Mouse (Mus musculus): ENCODE data around the gene Stk40. TPM values are rescaled to one million over a fixed set of nuclear protein-coding genes. Genes with fewer than 3 reads are reported as not detected.
"Not testable (repeated sequence)": the region's sequence is repeated elsewhere in the genome, so short reads cannot be mapped to it uniquely, and the experiment has no call there.

Gene Stk40
- total RNA-seq, 2 experiments from 2014 or later = 74.6 to 80.1 TPM

- no peak for DNase-seq
- intact Hi-C loops (cut with DNase I) = no loop called here
Observed at GRCm38 (mm10) chr4:126150949-126151320, 47.2 kb downstream of the Stk40 start.

DNA sequence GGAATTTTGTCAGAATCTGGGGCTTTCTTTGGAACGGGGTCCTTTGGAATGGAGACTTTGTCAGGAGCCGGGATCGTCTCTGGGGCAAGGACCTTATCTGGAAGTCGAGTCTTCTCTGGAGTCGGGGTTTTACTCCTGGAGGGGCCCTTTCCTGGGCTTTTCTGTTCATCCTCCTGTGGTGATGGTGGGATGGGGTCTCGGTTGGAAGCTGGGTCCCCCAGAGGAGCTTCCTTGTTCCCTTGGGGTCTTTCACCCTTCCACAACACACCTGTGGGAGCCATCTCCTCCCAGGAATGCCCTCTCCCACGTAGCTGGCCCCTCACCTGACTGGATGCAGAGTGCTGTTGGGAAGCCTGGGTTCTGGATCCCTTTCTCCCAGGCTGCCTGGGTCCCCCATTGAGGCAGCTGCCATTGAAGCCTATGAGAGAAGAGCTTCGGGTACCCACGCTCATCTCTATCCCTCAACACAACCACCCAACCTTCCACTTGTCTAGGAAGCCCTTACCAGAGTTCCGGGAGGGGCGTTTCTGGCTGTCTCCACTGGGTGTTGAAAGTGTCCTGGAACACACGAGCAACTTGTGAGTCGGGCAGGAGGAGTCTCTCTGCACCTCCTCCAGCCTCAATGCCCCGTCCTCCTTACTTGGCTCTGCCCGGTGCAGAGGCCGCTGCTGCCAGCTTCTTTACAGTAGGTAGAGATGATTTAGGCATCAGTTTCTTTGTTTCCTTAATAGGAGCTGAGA is 48.1 kb downstream of the Stk40 start:
- DNase-seq = peak in 1 of 2 experiments; percentile 13
- intact Hi-C loops (cut with DNase I) = no loop called here

DNA sequence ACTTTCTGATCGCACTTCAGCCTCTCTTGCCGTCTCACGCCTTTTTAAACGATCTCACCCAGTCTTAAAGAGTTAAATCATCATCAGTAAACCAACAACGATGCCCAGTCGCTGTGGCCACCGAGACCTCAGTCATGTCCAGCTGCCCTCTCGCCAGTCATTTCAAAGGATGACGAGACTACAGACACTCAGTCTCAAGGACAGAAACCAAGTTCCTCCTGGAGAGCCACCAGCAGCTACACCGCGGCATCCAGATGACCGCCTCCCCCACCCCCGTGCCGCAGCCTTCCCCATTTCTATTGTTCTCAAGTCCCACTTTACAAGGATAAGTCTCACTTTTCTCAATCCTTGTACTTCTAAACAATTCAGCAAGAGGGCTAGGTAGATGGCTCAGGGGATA is 49.1 kb downstream of the Stk40 start:
- intact Hi-C loops (cut with DNase I) = no loop called here
- DNase-seq = peak in 1 of 2 experiments; percentile 11

DNA sequence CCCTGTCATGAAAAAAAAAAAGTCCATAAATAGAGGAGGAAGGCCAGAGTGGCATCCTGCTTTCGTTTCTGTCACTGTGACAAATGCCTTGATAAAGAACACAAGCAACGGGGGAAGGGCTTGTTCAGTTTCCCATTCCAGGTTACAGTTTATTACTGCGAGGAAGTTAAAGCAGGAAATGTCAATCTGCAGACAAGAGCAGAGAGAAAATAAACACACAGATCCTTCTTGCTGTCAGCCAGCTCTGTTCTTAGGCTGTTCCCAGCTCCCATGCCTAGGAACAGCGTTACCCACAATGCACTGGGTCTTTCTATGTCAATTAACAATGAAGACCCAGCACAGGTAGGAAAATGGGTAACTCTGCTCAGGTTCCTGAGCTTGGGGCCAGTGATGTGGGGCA is 51.4 kb downstream of the Stk40 start:
- DNase-seq = no peak
- intact Hi-C loops (cut with DNase I) = no loop called here

DNA sequence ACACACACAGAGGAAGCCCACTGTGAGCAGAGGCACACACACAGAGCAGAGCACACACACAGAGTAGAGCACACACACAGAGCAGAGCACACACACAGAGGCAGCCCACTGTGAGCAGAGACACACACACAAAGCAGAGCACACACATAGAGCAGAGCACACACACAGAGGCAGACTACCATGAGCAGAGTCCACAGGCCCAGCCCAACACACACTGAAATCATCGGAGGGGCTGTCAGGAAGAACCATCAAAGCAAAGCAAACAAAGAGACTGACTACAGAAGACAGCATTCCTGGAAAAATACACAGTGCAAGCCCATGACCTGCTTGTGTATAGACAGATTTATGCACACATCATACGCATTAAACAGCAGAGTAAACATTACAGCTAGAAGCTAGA is 52.1 kb downstream of the Stk40 start:
- intact Hi-C loops (cut with DNase I) = no loop called here
- DNase-seq = no peak

DNA sequence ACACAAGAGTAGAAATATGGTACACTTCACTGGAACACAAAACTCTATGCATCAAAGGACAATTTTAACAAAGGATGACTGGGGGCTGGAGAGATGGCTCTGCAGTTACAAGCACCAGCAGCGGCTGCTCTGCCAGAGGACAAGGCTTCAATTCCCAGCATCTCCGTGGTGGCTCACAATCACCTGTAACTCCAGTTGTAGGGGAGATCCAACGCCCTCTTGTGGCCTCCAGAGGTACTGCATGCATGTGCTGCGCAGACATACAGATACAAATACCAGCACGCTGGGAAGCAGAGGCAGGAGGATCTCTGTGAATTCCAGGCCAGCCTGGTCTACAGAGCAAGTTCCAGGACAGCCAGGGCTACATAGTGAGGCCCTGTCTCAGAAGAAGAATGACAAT is 52.9 kb downstream of the Stk40 start:
- intact Hi-C loops (cut with DNase I) = no loop called here
- peak in 1 of 2 experiments; percentile 15 for DNase-seq

GRCm38 (mm10) chr4:126157562-126157961 is 53.8 kb downstream of the Stk40 start:
- no peak for DNase-seq
- intact Hi-C loops (cut with DNase I) = no loop called here

GRCm38 (mm10) chr4:126159455-126159854 is 55.7 kb downstream of the Stk40 start:
- DNase-seq = no peak
- intact Hi-C loops (cut with DNase I) = no loop called here

- intact Hi-C loops (cut with DNase I) = no loop called here
Observed at GRCm38 (mm10) chr4:126160981-126161380, 57.2 kb downstream of the Stk40 start.

DNA sequence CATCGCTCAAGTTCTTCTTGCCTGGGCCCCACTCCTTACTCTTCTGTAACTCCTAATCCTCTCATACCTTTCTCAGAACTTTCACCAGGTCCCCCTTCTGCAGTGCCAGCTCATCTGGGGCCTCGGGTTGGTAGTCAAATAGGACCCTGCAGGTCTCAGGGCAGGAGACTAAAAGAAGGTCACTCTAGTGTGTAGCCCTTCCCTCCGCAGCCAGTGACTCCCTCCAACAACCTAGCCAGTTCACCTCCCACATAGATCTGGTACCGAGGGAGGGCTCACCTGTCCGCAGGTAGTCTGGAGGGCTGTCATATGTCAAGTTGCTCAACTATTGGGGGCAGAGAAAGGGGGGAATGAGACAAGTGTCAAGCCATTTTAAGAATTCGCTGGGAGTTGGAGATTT is 57.7 kb downstream of the Stk40 start:
- intact Hi-C loops (cut with DNase I) = no loop called here
- DNase-seq = peak in 1 of 2 experiments; percentile 13

More at GRCm38 (mm10) chr4:126160981-126161380, 57.2 kb downstream of the Stk40 start:
- DNase-seq = no peak

DNA sequence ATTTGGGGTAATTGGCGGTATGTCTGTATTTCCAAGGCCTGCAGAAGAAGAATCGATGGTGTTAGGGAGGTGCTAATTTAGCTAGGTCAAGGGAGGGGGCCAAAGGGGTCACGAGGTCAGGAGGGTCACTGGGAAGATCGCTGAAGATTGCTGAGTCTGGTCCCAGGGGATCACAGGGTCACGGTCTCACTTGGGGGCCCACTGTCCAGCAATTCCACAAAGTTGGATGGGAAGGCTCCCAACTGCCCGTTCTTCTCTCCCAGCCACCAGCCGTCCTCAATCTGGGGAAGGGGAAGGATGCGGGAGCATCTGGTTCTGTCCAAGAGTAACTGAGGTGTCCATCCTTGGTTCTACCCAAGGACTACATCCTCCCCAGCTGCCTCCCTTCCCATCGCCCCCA is 58.2 kb downstream of the Stk40 start:
- intact Hi-C loops (cut with DNase I) = no loop called here
- peak in 1 of 2 experiments; percentile 15 for DNase-seq

- intact Hi-C loops (cut with DNase I) = no loop called here
Observed at GRCm38 (mm10) chr4:126162544-126163066, 58.8 kb downstream of the Stk40 start.

DNA sequence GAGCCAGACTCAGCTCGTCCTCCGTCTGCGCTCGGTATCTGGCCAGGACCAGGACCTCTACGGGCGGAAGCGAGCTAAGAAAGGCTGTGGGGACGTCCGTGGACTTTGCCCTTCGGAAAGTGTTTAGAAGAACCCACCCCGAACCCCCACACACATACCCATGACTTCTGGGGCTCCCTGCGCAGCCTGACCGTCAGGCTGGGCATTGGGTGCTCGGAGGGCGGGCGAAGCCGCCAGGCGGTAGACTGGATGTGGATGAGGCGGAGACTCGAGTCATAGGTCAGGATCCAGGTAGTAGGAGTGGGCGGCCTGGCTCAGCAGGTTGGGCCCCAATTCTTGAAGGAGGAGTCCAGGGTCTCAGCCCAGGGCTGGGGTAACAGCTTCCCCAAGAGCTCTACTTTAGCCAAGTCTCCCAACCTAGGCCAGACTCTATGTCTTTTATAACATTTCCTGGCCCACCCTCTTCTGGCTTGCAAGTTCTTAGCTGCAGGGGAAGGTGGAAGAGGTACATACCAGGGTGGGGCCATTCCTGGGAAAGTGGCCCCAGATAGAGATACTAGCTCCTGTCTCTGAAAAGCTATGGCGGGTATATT is 59.4 kb downstream of the Stk40 start, which contains the start of gene Sh3d21:
Gene Sh3d21, minus strand, starts transcription at position 425 of the 593 bp plus-strand sequence.
- intact Hi-C loops (cut with DNase I) = no loop called here
- DNase-seq = no peak

More at GRCm38 (mm10) chr4:126162544-126163066, 58.8 kb downstream of the Stk40 start:
- DNase-seq = peak; percentile 84 to 86

DNA sequence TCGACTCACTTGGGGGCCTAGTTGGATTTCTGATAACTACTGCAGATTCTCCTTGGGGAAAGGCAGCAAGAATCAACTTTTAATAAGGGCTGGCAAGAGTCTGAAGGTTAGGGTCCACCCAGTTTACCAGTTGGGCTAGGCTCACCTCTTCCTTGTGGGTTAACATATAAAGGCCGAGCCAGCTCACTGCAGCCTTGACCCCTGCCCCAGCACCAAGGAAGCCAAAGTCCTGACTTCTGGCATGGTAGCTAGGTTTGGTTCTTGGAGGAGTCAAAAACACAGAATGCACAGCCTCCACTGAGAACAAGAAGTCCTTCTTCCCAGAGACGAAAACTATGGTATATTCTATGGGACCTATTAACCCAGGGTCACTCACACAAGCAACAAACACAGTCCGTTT is 59.9 kb downstream of the Stk40 start:
- DNase-seq = no peak
- intact Hi-C loops (cut with DNase I) = no loop called here

- peak in 1 of 2 experiments; percentile 8 for DNase-seq
- intact Hi-C loops (cut with DNase I) = not testable (repeated sequence)
Observed at GRCm38 (mm10) chr4:126165092-126165491, 61.3 kb downstream of the Stk40 start.

GRCm38 (mm10) chr4:126166084-126166483 is 62.3 kb downstream of the Stk40 start:
- intact Hi-C loops (cut with DNase I) = no loop called here
- DNase-seq = peak in 1 of 2 experiments; percentile 8

DNA sequence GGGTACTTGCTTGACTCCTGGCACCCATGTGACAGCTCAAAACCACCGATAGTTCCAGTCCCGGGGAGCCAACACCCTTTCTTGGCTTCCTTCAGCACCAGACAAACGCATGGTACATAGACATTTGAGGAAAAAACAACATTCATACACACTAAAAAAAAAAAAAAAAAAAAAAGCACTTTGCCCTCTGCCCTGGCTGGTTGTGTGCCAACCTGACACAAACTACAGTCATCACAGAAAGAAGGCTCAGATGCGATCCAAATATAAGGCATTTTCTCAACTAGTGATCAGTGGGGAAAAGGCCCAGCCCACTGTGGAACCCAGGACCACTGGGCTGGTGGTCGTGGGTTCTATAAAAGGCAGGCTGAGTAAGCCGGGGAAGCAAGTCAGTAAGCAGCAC is 65.1 kb downstream of the Stk40 start:
- intact Hi-C loops (cut with DNase I) = no loop called here

GRCm38 (mm10) chr4:126170737-126171136 is 67.0 kb downstream of the Stk40 start:
- intact Hi-C loops (cut with DNase I) = not testable (repeated sequence)
- DNase-seq = peak in 1 of 2 experiments; percentile 6

More for the DNA sequence above, 65.1 kb downstream of the Stk40 start:
- DNase-seq = peak in 1 of 2 experiments; percentile 8

GRCm38 (mm10) chr4:126173800-126174199 is 70.0 kb downstream of the Stk40 start:
- DNase-seq = no peak
- intact Hi-C loops (cut with DNase I) = no loop called here

DNA sequence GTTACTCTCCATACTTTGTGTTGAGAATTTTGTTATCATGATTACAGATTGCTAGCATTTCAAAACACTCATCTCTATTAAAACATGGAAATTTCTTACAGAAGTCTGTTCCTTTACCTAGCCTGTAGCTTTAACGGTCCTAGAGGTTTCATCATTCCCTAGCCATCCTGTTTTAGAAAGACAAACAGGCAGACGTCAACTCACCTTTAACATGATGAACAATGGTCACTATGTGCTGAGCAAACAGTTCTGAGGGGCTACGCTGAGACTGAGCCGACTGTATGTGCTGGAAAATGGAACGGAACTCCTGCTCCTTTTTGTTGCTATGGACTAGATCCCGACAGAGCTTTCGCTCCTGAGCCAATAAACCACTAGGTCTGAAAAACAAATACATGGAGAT is 72.2 kb downstream of the Stk40 start:
- DNase-seq; intact Hi-C loops (cut with DNase I): not testable (repeated sequence)

- intact Hi-C loops (cut with DNase I) = loop anchor here (2.0 to 5.0 kb wide), 3 partner anchors 46 to 126 kb away; no protein-coding TSS in a partner anchor
- DNase-seq = peak in 1 of 2 experiments; percentile 22
Observed at GRCm38 (mm10) chr4:126181170-126181957, 77.6 kb downstream of the Stk40 start.
